Mouse (Mus musculus) embryonic facial prominence, embryonic 11.5 days (tissue): ENCODE data around the gene Asna1. TPM values are rescaled to one million over a fixed set of nuclear protein-coding genes. Genes with fewer than 3 reads are reported as not detected.

Source experiments
- ATAC-seq: fragments of 200-750 bp; cut with Nextera tagmentation; replicated peaks from 2 replicates; pipeline ENCODE4 v1.8.0; 2017; ENCODE audit warnings: low read depth; ENCODE audit not compliant: insufficient number of reproducible peaks, low FRiP score, low TSS enrichment
- DNase-seq: peaks from one replicate; pipeline ENCODE4 v3.0.0-alpha.2; 2015; ENCODE audit warnings: low spot score
- H3K27ac ChIP-seq: fragments of 300-500 bp; sonication (generic); replicated peaks from 2 replicates; pipeline ENCODE4 v1.5.1; 2014; ENCODE audit warnings: mild to moderate bottlenecking, low read depth, low read length, control low read depth
- H3K27me3 ChIP-seq: fragments of 300-500 bp; sonication (generic); 2 replicates; pipeline ENCODE4 v1.6.1; 2014; ENCODE audit warnings: mild to moderate bottlenecking, low read length, moderate library complexity, mixed read lengths; ENCODE audit not compliant: control insufficient read depth, insufficient read depth
- H3K36me3 ChIP-seq: fragments of 300-500 bp; sonication (generic); replicated peaks from 2 replicates; pipeline ENCODE4 v1.6.1; 2014; ENCODE audit warnings: low read depth, mild to moderate bottlenecking, low read length, moderate library complexity, mixed read lengths; ENCODE audit not compliant: control insufficient read depth, insufficient read depth
- H3K4me1 ChIP-seq: fragments of 300-500 bp; sonication (generic); 2 replicates; pipeline ENCODE4 v1.6.1; 2014; ENCODE audit warnings: low read length, mixed read lengths; ENCODE audit not compliant: control insufficient read depth, insufficient read depth
- H3K4me2 ChIP-seq: fragments of 300-500 bp; sonication (generic); 2 replicates; pipeline ENCODE4 v1.6.1; 2014; ENCODE audit warnings: low read depth, mild to moderate bottlenecking, control low read depth, low read length, moderate library complexity
- H3K4me3 ChIP-seq: fragments of 300-500 bp; sonication (generic); 2 replicates; pipeline ENCODE4 v1.5.1; 2014; ENCODE audit warnings: low read depth, low read length, control low read depth
- H3K9ac ChIP-seq: fragments of 300-500 bp; sonication (generic); replicated peaks from 2 replicates; pipeline ENCODE4 v1.6.1; 2014; ENCODE audit warnings: mild to moderate bottlenecking, control low read depth, low read length
- H3K9me3 ChIP-seq: fragments of 300-500 bp; sonication (generic); replicated peaks from 2 replicates; pipeline ENCODE4 v1.6.1; 2016; ENCODE audit warnings: mild to moderate bottlenecking, low read length, inconsistent platforms, mixed read lengths; ENCODE audit not compliant: control insufficient read depth
- WGBS: fragments of 180-500 bp; shearing (Covaris S2); extraction: QIAGEN DNeasy Blood & Tissue Kit; methylation state at CpG from one replicate; pipeline ENCODE4 v1.1.7; 2014; 5-methylcytosine and 5-hydroxymethylcytosine counted together
- polyA plus RNA-seq: library from polyadenylated mRNA; unstranded; fragments of >200 nt; fragmentation: Nextera tagmentation; extraction: Ambion mirVana; gene quantifications from 2 replicates; pipeline ENCODE4 v1.2.1, GENCODE M21; 2014

Asna1 gene
- polyA plus RNA-seq, 1 experiment from 2014 or later, result 130 TPM

DNA sequence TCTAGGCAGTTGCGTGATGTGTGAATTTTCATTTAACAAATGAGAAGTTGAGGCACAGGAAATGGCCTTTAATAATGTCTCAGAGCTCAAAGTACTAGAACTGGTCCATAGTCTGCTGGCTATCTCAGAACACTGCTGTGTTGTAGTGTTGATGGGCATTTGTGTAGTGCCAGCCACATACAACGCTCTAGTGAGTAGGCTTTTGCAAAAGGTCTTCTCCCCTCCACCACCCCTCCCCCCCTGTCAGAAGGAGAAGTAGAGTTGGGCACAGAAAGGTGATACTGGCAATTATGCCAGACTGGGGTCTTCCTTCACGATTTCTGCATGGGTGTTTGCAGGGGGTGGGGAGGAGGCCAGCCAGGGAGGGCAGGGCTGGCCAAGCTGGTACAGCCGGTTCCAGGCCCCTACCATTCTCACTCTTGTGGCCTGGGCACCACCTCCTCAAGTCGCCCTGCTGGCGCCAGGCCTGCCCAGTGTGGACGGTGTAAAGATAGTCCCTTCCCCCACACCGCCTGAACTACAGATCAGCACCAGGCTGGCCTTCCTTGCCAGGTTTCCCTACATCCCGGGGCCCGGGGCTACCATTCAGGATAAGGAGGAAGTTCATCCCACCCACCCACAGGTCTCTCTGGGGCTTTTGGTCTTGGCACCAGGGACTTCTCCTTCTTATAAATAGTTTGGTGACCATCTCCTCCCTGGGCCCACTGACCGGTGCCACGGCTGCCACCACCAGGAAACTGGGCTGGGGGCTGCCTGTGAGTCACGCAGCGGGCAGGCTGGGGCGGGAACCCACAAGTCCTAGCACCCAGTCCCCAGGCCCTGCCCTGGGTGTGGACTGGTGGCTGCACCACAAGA, 43.2 kb downstream of the Asna1 start:
- Histone ChIP-seq H3K9me3 (no peaks in the 10 kb centered on the region), H3K4me1 (peaks cover 27% of the 10 kb centered on the region), H3K27me3 (peaks cover 22% of the 10 kb centered on the region), H3K4me3 (no peak overlapping the region), H3K4me2 (no peak overlapping the region), H3K27ac (no peak overlapping the region), H3K9ac (no peak overlapping the region), H3K36me3 (no peaks in the 10 kb centered on the region)
- ATAC-seq (no peak), DNase-seq (no peak)
- WGBS, result 76% methylated on average over 15 of the region's 15 CpGs

DNA sequence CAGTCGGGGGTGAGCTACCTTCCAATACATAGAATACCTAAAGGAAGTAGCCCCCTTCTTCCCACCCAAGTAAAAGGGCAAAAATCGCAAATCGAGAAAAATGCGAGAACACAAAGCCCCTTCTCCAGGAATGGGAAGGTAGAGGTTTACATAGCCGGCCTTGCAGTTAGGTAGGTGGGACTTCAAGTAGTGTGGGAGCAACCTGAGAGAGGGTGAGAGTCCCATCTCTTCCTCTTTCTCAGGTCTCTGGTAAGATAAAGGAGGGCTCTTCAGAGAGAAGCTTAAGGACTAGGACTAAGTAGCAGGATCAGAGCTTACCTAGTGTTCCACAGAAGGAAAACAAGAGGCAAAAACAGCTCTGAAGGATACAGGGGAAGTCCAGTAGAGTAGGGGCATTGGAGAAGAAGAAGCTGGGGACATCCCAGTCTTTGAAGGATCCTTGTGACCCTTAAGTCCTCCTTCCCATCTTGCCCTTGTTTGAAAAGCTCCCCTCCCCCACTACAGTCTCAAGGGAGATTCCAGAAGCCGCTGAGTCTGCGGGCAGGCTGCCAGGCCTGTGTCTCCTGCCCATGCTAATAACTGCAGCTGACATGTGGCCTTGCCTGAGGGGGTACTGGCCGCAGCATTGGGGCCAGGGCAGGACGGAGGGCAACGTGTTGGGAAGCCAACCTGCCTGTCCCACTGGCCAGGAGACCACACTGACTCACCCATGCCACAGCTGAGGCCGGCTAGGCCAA, 44.3 kb downstream of the Asna1 start:
- peaks cover 22% of the 10 kb centered on the region for H3K27me3 ChIP-seq
- peak overlapping the region; percentile 28; the same call in 1 of the 2 replicates for H3K4me3 ChIP-seq

DNA sequence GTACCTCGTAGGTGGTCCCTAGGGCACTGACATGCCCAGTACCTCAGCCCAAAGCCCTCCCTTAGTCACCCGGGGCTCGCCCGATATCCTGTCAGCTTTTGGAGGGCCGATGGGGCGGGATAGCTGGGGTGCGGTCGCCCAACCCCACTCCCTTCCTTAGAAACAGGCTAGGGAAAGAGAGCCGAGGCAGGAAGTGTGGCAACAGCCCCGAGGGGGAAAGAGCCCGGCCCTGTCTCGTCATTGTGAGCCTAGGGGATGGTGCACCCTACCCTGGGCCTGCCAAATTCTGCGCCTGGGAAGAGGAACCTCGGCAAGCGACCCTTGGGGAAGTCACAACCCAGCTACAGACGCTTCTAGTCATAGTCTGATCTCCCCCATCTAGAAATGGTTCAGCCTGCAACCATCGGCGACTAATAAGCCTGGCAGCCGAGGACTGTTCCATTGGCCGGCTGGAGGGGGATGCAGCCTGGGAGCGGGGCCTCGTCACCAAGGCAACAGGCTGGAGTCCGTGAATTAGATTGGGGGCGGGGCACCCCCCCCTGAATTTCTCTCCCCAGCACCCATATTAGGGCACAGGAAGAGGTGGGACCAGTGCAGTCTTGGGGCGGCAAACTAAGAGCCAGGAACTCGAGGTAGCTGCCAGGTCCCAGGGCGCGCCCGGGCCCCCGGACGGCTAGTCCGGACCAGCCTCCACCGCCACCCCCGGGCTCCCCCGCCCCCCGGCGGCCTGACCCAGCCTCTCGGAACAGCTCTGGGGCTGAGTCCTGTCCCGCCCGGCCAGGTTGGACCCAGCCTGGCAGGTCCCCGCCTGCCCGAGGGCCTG, 45.3 kb downstream of the Asna1 start:
- peak; percentile 92 for DNase-seq
- peak overlapping the region; percentile 71 for H3K4me2 ChIP-seq
- no peaks in the 10 kb centered on the region for H3K36me3 ChIP-seq
- peak overlapping the region; percentile 28 for H3K4me3 ChIP-seq
- H3K9ac ChIP-seq, result peak overlapping the region; percentile 46
- 0 out of 2 replicates have a peak, but pooled peaks have one; percentile 15 for ATAC-seq
- H3K27ac ChIP-seq, result peak overlapping the region; percentile 36; the same call in 1 of the 2 replicates
- no peaks in the 10 kb centered on the region for H3K9me3 ChIP-seq
- peaks cover 22% of the 10 kb centered on the region for H3K27me3 ChIP-seq
- H3K4me1 ChIP-seq, result peaks cover 20% of the 10 kb centered on the region
- 2% methylated on average over 42 of the region's 42 CpGs for WGBS

More for the DNA sequence above, 44.3 kb downstream of the Asna1 start:
- WGBS, result 28% methylated on average over 11 of the region's 11 CpGs
- ATAC-seq, result no peak
- Histone ChIP-seq H3K4me2 (no peak overlapping the region), H3K9me3 (no peaks in the 10 kb centered on the region), H3K36me3 (no peaks in the 10 kb centered on the region), H3K9ac (no peak overlapping the region), H3K27ac (no peak overlapping the region), H3K4me1 (peaks cover 27% of the 10 kb centered on the region)
- DNase-seq, result no peak

DNA sequence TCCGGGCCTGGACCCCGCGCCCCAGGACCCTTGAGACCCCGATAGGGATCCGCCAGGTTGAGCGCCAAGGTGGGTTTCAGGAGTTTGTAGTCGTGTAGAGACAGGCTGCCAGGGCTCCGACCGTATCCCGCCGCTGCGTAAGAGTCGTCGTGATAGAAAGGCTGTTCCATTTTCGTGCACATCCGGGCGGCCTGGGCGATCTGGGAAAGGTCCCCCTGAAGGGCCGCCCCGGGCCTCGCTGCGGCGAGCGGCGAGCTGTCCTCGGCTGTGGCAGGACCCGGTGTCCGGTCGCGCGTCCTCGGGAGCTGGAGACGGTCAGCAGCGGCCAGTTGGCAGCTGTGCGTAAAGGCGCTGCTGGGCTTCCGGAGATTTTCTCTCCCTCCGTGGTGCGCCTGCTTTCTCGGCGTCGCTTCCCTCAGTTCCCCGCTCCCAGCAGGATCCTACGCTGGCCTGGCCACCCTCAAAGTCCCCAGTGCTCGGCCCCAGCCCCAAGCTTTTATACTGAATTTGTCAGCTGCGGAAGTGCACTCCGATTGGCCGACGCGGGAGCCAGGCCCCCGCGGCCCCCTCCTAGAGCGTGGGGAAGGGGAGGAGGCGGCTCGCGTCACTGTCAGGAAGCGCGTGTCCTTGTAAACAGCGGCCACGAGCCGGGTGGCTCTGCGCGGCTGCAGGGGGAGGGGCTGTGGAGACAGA, 46.7 kb downstream of the Asna1 start, which contains the start of gene Junb:
Gene Junb (minus strand): TSS at position 471 of the 693 bp plus-strand sequence.
- Histone ChIP-seq H3K4me3 (peak within 1 kb of the TSS; percentile 50), H3K27ac (peak within 1 kb of the TSS; percentile 36; the same call in 1 of the 2 replicates), H3K4me1 (peaks cover 16% of the 10 kb centered on the region), H3K27me3 (peaks cover 22% of the 10 kb centered on the region), H3K36me3 (no peaks in the 10 kb centered on the region), H3K4me2 (peak within 1 kb of the TSS; percentile 96), H3K9ac (peak within 1 kb of the TSS; percentile 64), H3K9me3 (no peaks in the 10 kb centered on the region)
- peak; percentile 87 for DNase-seq
- under 1% methylated on average over 60 of the region's 63 CpGs for WGBS
- no peak for ATAC-seq

DNA sequence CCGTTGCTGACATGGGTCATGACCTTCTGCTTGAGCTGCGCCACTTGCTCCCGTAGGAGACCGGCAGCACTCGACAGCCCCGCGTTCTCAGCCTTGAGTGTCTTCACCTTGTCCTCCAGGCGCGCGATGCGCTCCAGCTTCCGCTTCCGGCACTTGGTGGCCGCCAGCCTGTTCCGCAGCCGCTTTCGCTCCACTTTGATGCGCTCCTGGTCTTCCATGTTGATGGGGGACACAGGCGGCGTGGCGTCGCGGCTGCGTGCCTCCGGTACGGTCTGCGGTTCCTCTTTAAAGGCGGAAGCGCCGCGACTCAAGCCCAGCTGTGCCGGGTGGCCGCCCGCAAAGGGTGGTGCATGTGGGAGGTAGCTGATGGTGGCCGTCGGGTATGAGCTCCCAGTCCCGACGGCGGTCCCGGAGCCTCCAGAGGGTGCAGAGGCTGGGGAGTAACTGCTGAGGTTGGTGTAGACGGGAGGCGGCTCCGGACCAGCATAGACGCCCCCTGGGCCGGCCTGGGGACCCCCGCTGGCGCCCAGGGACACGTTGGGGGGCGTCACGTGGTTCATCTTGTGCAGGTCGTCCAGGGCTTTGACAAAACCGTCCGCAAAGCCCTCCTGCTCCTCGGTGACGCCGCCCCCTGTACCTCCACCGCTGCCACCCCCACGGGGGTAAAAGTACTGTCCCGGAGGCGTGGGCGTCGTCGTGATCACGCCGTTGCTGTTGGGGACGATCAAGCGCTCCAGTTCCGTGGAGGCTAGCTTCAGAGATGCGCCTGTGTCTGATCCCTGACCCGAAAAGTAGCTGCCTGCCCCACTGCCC, 47.4 kb downstream of the Asna1 start:
- Histone ChIP-seq H3K9ac (peak overlapping the region; percentile 64), H3K36me3 (no peaks in the 10 kb centered on the region), H3K4me1 (peaks cover 16% of the 10 kb centered on the region), H3K9me3 (no peaks in the 10 kb centered on the region), H3K4me2 (peak overlapping the region; percentile 96), H3K4me3 (peak overlapping the region; percentile 50), H3K27ac (no peak overlapping the region), H3K27me3 (peaks cover 22% of the 10 kb centered on the region)
- DNase-seq, result peak; percentile 56
- WGBS, result 1% methylated on average over 70 of the region's 70 CpGs
- no peak for ATAC-seq

DNA sequence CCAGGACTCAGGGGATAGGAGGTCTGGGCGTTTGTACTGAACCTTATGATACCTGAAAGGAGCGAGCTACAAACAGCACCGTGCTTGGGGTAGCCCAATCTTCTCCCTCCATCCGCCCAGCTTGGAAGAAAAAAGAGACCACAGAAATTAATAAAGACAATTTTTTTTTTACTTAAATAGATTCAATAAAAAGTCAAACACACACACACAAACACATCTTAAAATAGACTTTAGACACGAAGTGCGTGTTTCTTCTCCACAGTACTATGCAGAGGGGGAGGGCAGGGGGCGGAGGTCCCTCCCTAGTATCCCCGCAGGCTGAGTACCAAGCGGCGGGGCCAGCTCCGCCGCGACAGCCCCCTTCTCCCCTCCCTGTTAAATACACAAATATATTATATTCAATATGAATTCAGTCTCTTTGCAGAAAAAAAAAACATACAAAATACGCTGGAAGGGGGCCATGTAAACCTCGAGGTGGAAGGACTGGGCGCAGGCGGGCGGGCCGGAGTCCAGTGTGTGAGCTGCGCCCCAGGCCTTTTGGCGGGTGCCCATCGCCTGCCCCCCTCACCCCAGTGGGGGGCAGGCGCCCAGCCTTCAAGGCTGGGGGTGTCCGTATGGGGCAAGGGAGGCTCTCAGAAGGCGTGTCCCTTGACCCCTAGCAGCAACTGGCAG, 48.2 kb downstream of the Asna1 start:
- Histone ChIP-seq H3K9me3 (no peaks in the 10 kb centered on the region), H3K4me2 (peak overlapping the region; percentile 96), H3K27ac (no peak overlapping the region), H3K36me3 (no peaks in the 10 kb centered on the region), H3K9ac (peak overlapping the region; percentile 64), H3K4me1 (peaks cover 16% of the 10 kb centered on the region), H3K27me3 (peaks cover 22% of the 10 kb centered on the region), H3K4me3 (peak overlapping the region; percentile 50)
- ATAC-seq (no peak), DNase-seq (no peak)
- 2% methylated on average over 24 of the region's 25 CpGs for WGBS
